Mouse (Mus musculus): ENCODE data around the gene Snx10. TPM values are rescaled to one million over a fixed set of nuclear protein-coding genes. Genes with fewer than 3 reads are reported as not detected.
A peak's percentile ranks its signal among the peaks of the same experiment; 100 is the strongest.

The Snx10 gene
- polyA plus RNA-seq, 1 experiment from 2014 or later = 19.7 TPM

DNA sequence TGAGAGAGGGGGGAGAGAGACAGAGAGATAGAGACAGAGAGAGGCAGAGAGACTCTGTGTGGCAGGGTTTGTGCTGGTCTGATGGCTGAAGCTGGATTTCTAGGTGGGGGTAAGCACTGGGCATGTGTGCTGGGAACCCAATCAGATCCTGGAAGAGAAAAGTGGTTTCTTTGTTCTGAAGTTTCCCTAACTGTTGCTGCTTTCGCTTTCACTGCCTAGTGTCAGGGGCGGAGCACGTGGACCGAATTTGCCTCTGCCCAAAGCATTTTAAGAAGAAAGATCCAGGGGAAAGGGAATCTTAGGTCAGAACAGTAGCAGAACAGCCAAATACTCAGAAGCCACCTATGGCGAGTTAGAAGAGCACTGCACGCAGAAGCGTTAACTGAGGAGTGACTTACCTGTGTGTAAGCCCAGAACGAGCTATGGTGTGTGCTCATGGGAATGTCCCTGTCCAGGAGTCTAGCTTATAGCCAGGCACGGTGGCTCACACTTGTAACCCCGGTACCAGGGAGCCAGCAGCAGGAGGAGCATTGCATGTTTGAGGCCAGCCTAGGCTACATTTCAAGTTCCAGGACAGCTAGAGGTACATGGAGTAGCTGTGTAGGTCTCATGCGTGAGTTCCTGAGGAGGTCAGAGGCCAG lies 21.6 kb downstream of the Snx10 start:
- 74% methylated on average over 11 of the region's 11 CpGs for WGBS
- H3K27ac ChIP-seq (replicated peaks in 1 of 2; ENCODE audit: control insufficient read depth in 1 of 2, insufficient read depth in 1 of 2, low read depth in 2 of 2, low read length in 2 of 2) = no peak overlapping the region; a peak in 1 of 4 replicates
- H3K4me2 ChIP-seq (ENCODE audit: low read length) = peak overlapping the region; percentile 42
- H3K9ac ChIP-seq (ENCODE audit: low read length) = no peak overlapping the region
- H3K4me1 ChIP-seq (ENCODE audit: control insufficient read depth in 2 of 2, insufficient read depth in 2 of 2, low read length in 2 of 2) = peaks cover 3 to 5% of the 10 kb centered on the region in 2 experiments; a peak in 3 of 4 replicates
- H3K36me3 ChIP-seq (ENCODE audit: control insufficient read depth, insufficient read depth, low read length) = no peaks in the 10 kb centered on the region
- no peak for ATAC-seq (ENCODE audit: insufficient number of reproducible peaks, insufficient read depth, low FRiP score, low read depth)
- no peaks in the 10 kb centered on the region for H3K9me3 ChIP-seq (ENCODE audit: control insufficient read depth, low read length)
- H3K27me3 ChIP-seq (ENCODE audit: control insufficient read depth, insufficient read depth, low read length) = no peaks in the 10 kb centered on the region
- 0 out of 4 replicates have a peak overlapping the region, but pooled peaks of 1 of the 2 experiments have one; percentile 4 for H3K4me3 ChIP-seq (ENCODE audit: control insufficient read depth in 1 of 2, insufficient read depth in 1 of 2, low read depth in 1 of 2, low read length in 2 of 2)

DNA sequence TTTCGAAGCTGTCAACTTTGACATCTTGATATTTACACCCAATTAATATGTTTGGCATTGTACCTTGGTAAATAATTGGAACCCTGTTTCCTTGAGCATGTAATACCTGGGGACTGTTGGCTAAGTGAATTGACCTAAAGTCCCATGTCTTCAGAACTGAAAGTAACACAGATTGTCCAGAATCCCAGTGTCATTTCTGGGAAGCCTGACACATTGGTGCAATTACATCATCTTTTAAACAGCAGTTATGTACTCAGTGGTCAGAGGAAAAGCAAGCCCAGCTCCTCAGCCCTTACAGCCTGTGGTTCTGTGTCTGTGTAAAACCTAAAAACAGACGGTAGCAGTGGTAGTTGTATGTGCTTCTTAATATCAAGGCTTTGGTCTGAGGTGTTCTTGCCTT lies 22.4 kb downstream of the Snx10 start:
- Histone ChIP-seq H3K9me3 (ENCODE audit: control insufficient read depth, low read length) (no peaks in the 10 kb centered on the region), H3K4me2 (ENCODE audit: low read length) (no peak overlapping the region), H3K9ac (ENCODE audit: low read length) (no peak overlapping the region), H3K4me1 (ENCODE audit: control insufficient read depth in 2 of 2, insufficient read depth in 2 of 2, low read length in 2 of 2) (peaks cover 3 to 5% of the 10 kb centered on the region in 2 experiments; a peak in 3 of 4 replicates), H3K27me3 (ENCODE audit: control insufficient read depth, insufficient read depth, low read length) (no peaks in the 10 kb centered on the region), H3K27ac (replicated peaks in 1 of 2; ENCODE audit: control insufficient read depth in 1 of 2, insufficient read depth in 1 of 2, low read depth in 2 of 2, low read length in 2 of 2) (no peak overlapping the region), H3K4me3 (ENCODE audit: control insufficient read depth in 1 of 2, insufficient read depth in 1 of 2, low read depth in 1 of 2, low read length in 2 of 2) (no peak overlapping the region), H3K36me3 (ENCODE audit: control insufficient read depth, insufficient read depth, low read length) (no peaks in the 10 kb centered on the region)
- WGBS = 77% methylated on average over 2 of the region's 2 CpGs
- ATAC-seq (ENCODE audit: insufficient number of reproducible peaks, insufficient read depth, low FRiP score, low read depth) = no peak

- H3K4me3 ChIP-seq (ENCODE audit: control insufficient read depth in 1 of 2, insufficient read depth in 1 of 2, low read depth in 1 of 2, low read length in 2 of 2) = no peak overlapping the region
- 77% methylated on average over 5 of the region's 5 CpGs for WGBS
- ATAC-seq (ENCODE audit: insufficient number of reproducible peaks, insufficient read depth, low FRiP score, low read depth) = no peak
These were observed 25.1 kb downstream of the Snx10 start for GRCm38 (mm10) chr6:51548757-51549156.

DNA sequence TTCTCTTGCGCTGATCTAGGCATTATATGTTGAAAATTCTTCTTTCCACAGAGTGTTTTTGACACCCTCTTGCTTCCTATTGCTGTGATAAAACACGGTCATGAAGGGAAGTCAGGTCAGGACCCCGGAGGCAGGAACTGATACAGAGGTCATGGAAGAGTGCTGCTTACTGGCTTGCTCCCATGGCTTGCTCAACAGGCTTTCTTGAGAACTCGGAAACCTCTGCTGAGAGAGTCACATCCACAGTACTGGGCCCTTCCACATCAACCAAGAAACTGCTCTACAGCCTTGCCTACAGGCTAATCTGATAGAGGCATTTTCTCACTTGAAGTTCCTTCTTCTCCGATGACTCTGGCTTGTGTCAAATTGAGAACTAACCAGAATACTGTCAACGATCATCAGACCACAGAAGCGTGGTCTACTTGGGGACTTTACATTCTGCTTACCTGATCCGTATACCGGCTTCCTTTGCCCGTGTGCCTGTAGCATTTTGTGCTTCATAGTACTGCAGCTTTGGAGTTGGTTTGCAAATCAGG lies 27.6 kb downstream of the Snx10 start:
- ATAC-seq (ENCODE audit: insufficient number of reproducible peaks, insufficient read depth, low FRiP score, low read depth) = no peak
- H3K27me3 ChIP-seq (ENCODE audit: control insufficient read depth, insufficient read depth, low read length) = no peaks in the 10 kb centered on the region

More at GRCm38 (mm10) chr6:51548757-51549156, 25.1 kb downstream of the Snx10 start:
- Histone ChIP-seq H3K4me2 (ENCODE audit: low read length) (no peak overlapping the region), H3K27me3 (ENCODE audit: control insufficient read depth, insufficient read depth, low read length) (no peaks in the 10 kb centered on the region), H3K36me3 (ENCODE audit: control insufficient read depth, insufficient read depth, low read length) (peaks cover 7% of the 10 kb centered on the region; the same call in 1 of the 2 replicates), H3K9me3 (ENCODE audit: control insufficient read depth, low read length) (no peaks in the 10 kb centered on the region), H3K9ac (ENCODE audit: low read length) (no peak overlapping the region), H3K4me1 (ENCODE audit: control insufficient read depth in 2 of 2, insufficient read depth in 2 of 2, low read length in 2 of 2) (peaks cover 3 to 5% of the 10 kb centered on the region in 2 experiments; a peak in 3 of 4 replicates), H3K27ac (replicated peaks in 1 of 2; ENCODE audit: control insufficient read depth in 1 of 2, insufficient read depth in 1 of 2, low read depth in 2 of 2, low read length in 2 of 2) (no peak overlapping the region)

GRCm38 (mm10) chr6:51556562-51556961 lies 32.9 kb downstream of the Snx10 start:
- WGBS = 94% methylated on average over 7 of the region's 7 CpGs
- no peak overlapping the region for H3K4me3 ChIP-seq (ENCODE audit: control insufficient read depth in 1 of 2, insufficient read depth in 1 of 2, low read depth in 1 of 2, low read length in 2 of 2)
- peaks cover 0 to 3% of the 10 kb centered on the region in 2 experiments; a peak in 1 of 4 replicates for H3K4me1 ChIP-seq (ENCODE audit: control insufficient read depth in 2 of 2, insufficient read depth in 2 of 2, low read length in 2 of 2)
- no peaks in the 10 kb centered on the region for H3K9me3 ChIP-seq (ENCODE audit: control insufficient read depth, low read length)
- no peak overlapping the region for H3K9ac ChIP-seq (ENCODE audit: low read length)
- peaks cover 6% of the 10 kb centered on the region; the same call in 1 of the 2 replicates for H3K36me3 ChIP-seq (ENCODE audit: control insufficient read depth, insufficient read depth, low read length)
- no peak for ATAC-seq (ENCODE audit: insufficient number of reproducible peaks, insufficient read depth, low FRiP score, low read depth)
- no peak overlapping the region for H3K4me2 ChIP-seq (ENCODE audit: low read length)
- H3K27ac ChIP-seq (replicated peaks in 1 of 2; ENCODE audit: control insufficient read depth in 1 of 2, insufficient read depth in 1 of 2, low read depth in 2 of 2, low read length in 2 of 2) = no peak overlapping the region
- H3K27me3 ChIP-seq (ENCODE audit: control insufficient read depth, insufficient read depth, low read length) = no peaks in the 10 kb centered on the region

More for the DNA sequence above, 27.6 kb downstream of the Snx10 start:
- Histone ChIP-seq H3K4me1 (ENCODE audit: control insufficient read depth in 2 of 2, insufficient read depth in 2 of 2, low read length in 2 of 2) (peaks cover 0 to 3% of the 10 kb centered on the region in 2 experiments; a peak in 1 of 4 replicates), H3K9ac (ENCODE audit: low read length) (no peak overlapping the region), H3K27ac (replicated peaks in 1 of 2; ENCODE audit: control insufficient read depth in 1 of 2, insufficient read depth in 1 of 2, low read depth in 2 of 2, low read length in 2 of 2) (no peak overlapping the region), H3K36me3 (ENCODE audit: control insufficient read depth, insufficient read depth, low read length) (peaks cover 7% of the 10 kb centered on the region; the same call in 1 of the 2 replicates), H3K4me3 (ENCODE audit: control insufficient read depth in 1 of 2, insufficient read depth in 1 of 2, low read depth in 1 of 2, low read length in 2 of 2) (no peak overlapping the region), H3K4me2 (ENCODE audit: low read length) (no peak overlapping the region), H3K9me3 (ENCODE audit: control insufficient read depth, low read length) (no peaks in the 10 kb centered on the region)
- WGBS = 82% methylated on average over 10 of the region's 10 CpGs

- Histone ChIP-seq H3K4me2 (ENCODE audit: low read length) (no peak overlapping the region), H3K9me3 (ENCODE audit: control insufficient read depth, low read length) (no peaks in the 10 kb centered on the region), H3K9ac (ENCODE audit: low read length) (no peak overlapping the region), H3K4me3 (ENCODE audit: control insufficient read depth in 1 of 2, insufficient read depth in 1 of 2, low read depth in 1 of 2, low read length in 2 of 2) (no peak overlapping the region), H3K4me1 (ENCODE audit: control insufficient read depth in 2 of 2, insufficient read depth in 2 of 2, low read length in 2 of 2) (peaks cover 0 to 3% of the 10 kb centered on the region in 2 experiments; a peak in 1 of 4 replicates), H3K27ac (replicated peaks in 1 of 2; ENCODE audit: control insufficient read depth in 1 of 2, insufficient read depth in 1 of 2, low read depth in 2 of 2, low read length in 2 of 2) (no peak overlapping the region), H3K36me3 (ENCODE audit: control insufficient read depth, insufficient read depth, low read length) (no peaks in the 10 kb centered on the region), H3K27me3 (ENCODE audit: control insufficient read depth, insufficient read depth, low read length) (no peaks in the 10 kb centered on the region)
- WGBS = 91% methylated on average over 7 of the region's 7 CpGs
- no peak for ATAC-seq (ENCODE audit: insufficient number of reproducible peaks, insufficient read depth, low FRiP score, low read depth)
These were observed 34.6 kb downstream of the Snx10 start for GRCm38 (mm10) chr6:51558311-51558710.

GRCm38 (mm10) chr6:51566771-51567680 lies 43.3 kb downstream of the Snx10 start:
- Histone ChIP-seq H3K9ac (ENCODE audit: low read length) (no peak overlapping the region), H3K27me3 (ENCODE audit: control insufficient read depth, insufficient read depth, low read length) (no peaks in the 10 kb centered on the region), H3K27ac (replicated peaks in 1 of 2; ENCODE audit: control insufficient read depth in 1 of 2, insufficient read depth in 1 of 2, low read depth in 2 of 2, low read length in 2 of 2) (no peak overlapping the region), H3K4me2 (ENCODE audit: low read length) (no peak overlapping the region), H3K36me3 (ENCODE audit: control insufficient read depth, insufficient read depth, low read length) (no peaks in the 10 kb centered on the region), H3K4me1 (ENCODE audit: control insufficient read depth in 2 of 2, insufficient read depth in 2 of 2, low read length in 2 of 2) (no peaks in the 10 kb centered on the region), H3K9me3 (ENCODE audit: control insufficient read depth, low read length) (no peaks in the 10 kb centered on the region), H3K4me3 (ENCODE audit: control insufficient read depth in 1 of 2, insufficient read depth in 1 of 2, low read depth in 1 of 2, low read length in 2 of 2) (no peak overlapping the region)
- ATAC-seq (ENCODE audit: insufficient number of reproducible peaks, insufficient read depth, low FRiP score, low read depth) = no peak
- 64% methylated on average over 14 of the region's 14 CpGs for WGBS
